Mouse (Mus musculus) v-Abl transformed pro-B cells (cell line): Measurements from ENCODE around the gene Tor1aip2.

Experiments used
- in situ Hi-C, 2 experiments: fragments of 400-800 bp; cut with MboI; formaldehyde crosslinking; loops; one replicate each; pipeline ENCODE4 v1.15.1; 2025; ENCODE audit not compliant: unreplicated experiment in 2 of 2

Tor1aip2 gene

DNA sequence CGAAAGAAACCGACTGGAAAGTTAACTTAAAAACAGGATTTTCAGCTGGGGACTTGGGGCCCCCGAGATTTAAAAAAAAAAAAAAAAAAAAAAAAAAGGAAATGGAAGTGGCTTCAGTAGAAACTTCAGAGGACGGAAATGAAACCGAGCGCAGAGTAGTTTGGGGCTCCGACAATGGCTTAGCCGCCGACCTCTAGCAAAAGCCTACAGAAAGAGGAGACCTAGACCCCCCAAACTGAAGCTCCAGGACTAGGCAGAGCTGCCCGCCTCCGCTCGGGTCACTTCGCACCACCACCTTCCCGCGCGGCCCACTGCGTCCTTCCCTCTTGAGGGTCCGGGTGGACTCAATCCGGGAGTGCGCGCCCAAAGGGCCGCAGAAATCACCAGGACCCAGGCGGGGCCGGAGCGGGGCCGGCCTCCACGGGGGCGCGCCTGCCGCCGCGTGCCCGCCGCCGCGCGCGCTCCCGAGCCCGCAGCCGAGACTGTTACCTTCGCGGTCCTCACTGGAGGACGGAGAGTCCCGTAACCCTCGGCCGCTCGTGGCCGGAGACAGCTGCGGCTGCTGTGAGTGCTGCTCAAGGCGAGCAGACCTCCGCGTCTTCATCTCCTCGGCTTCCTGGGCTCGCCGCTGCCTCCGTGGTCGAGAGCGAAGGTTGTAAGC lies at the start of gene Tor1aip2:
Gene Tor1aip2, plus strand, starts transcription at position 135 of the 661 bp plus-strand sequence.
- in situ Hi-C loops: loop anchor here (5.0 to 10.0 kb wide), 3 partner anchors 61 to 473 kb away; partner anchors contain the start of gene Cep350 (in 2 of the 2)

DNA sequence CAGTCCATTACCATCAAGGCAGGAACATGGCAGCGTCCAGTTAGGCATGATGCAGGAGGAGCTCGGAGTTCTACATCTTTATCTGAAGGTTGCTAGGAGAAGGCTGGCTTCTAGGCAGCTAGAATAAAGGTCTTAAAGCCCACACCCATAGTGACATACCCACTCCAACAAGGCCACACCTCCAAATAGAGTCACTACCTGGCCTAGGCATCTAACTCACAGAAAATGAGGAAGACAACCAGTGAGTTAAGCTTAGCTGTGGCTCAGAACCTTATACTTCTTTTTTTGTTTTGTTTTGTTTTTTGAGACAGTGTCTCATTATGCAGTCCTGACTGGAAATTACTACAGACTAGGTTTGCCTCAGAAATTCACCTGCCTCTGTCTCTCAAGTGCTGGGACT lies 47.6 kb upstream of the Tor1aip2 start:
- in situ Hi-C loops: no loop called here

DNA sequence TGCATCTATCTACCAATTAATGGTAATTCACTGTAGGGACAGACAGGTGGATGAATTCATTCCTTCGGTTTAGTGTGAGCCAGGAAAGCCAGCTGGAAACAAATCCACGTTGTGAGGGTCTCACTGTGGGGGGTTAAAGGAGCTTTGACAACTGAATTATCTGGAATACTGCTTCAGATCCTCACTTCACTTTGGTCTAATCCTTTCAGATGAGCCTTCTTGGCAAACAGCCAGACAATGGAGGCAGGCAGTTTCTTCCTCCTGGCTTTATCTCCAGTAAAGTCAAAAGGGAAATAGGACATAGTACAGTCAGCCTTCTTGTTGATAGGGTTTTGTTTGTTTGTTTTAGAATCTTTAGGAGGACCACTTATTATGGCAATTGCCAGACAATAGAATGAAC lies 45.8 kb upstream of the Tor1aip2 start:
- in situ Hi-C loops: no loop called here

DNA sequence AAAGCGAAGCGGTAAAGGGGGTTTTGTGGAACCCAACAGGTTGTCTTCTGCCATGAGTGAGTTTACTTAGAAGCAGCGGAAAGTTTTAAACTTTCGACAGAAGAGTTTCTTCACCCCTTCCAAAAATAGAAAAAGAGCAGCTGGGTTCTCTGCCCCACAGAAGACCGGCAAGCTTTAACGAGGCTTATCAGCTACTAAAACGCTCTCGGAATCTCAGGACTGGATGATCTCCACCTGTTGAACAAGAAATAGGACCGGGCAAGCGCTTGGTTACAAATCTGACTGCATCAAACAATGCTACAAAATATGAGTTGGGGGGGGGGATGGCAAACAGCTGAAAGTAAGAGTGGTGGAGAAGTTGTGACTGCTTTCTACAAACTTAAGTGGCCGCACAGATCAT lies 44.8 kb upstream of the Tor1aip2 start:
- in situ Hi-C loops: no loop called here

DNA sequence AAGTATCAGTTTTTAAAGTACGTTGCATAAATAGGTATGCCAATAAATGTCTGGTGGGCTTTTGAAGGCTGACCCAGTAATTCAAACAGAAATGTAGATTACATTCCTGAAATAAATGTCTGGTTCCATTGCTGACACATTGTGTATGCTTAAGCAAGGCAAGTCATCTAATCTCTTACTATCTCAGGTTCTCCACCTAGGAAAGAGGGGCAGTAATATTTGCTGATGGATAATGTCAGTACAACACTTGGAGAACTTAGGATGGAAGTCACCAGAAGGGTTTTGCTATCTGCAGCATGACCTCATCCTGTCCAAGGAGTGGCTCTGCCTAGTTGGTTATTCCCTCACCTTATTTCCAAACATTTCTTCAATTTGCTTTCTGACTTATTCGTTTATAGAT lies 40.7 kb upstream of the Tor1aip2 start:
- in situ Hi-C loops: no loop called here

DNA sequence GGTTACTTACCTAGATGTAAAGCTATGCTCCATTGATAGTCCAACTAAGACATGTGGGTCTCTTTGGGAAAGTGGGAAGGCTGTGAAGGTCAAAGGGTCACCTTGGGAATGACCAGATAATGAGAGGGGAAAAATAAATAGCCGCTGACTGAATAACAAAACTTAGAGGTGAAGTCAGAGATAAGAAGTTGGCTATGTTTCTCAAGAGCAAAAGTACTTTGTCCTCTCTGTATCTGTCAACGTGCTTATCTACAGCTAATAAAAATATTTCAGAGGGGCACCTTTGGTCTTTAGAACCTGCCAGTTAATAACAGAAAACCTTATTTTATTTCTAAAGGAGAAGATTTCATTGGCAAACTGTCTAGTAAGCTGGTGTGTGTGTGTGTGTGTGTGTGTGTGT lies 39.6 kb upstream of the Tor1aip2 start:
- in situ Hi-C loops: no loop called here

DNA sequence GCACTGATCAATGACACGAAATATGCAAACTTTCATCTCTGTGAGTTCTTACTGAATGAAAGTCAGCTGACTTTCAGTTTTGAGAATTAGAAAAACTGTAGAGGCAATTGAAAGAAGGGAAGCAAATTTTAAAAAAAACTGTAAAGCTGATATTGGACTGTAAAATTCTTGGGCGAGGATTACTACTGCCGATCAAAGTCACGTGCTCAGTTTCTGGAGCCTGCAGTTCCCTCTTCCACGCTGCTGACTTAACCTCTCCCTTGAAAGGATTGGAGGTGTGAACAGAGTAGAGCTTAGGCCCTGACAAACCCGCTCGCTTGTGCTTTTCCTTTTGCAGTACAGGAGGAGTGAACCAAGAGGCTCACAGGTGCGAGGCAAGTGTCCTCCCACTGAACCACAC lies 32.8 kb upstream of the Tor1aip2 start:
- in situ Hi-C loops: no loop called here

DNA sequence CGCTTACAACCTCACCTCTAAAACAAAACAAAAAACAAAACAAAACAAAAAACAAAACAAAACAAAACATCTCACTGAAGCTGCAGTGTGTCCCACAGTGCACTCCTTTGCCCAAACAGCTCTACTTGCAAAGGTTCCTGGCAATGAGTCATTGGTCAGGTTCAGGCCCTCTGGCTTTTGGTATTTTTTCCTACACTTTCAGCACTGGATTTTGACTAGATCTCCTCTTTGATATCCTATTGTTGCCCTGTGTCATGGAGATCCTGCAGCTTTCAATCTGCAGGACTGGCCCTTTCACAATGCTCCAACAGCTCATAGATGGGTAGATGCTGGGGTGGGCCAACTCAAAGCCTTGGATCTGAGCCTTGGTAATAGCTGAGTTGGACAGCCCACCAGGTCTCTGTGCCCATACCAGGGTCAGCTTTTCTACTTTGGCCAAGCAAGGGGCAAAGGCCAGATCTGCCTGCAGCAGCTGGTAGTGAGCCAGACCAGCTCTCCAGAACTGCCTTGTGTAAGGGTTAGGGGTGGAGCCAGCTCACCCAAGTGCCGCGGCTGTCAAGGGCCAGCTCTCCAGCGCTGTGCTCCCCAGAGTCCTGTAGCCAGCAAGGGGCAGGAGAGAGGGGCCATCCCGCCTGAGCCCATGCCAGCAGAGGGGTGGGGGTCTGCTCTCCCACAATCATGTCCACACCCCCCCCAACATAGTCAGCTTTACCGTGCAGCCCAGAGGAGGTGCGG lies 31.8 kb upstream of the Tor1aip2 start:
- in situ Hi-C loops: no loop called here

DNA sequence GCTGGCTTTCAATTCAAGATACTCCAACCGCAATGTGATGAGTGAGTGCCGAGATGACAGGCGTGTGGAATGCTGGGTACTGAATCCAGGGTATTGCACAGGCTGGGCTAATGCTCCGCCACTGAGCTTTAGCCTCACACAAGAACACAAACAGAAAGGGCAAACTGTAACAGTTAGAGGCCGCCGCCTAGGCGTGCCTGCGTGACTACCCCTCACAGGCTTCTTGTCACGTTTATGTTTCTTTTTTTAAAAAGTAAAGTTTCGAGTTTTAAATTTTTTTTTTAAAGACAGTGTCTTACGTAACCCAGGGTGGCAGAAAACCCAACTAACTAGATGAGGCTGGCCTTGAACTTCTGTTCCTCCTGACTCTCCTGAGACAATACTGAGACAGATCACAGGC lies 29.3 kb upstream of the Tor1aip2 start:
- in situ Hi-C loops: no loop called here

DNA sequence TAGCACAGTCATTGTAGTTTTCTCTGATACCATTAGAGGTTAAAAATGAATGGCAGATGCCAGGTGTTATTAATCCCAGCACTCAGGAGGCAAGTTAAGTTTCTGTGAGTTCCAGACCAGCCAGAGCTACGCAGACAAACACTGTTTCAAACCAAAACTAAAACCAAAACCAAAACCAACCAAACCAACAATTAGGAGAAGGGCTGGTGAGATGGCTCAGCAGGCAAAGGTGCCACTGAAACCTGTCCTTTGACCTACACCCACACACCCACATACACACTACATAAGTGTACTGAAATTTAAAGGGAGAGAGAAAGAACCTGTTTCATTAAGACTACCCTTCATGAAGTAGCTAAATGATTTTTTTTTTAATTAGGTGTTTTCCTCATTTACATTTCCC lies 26.2 kb upstream of the Tor1aip2 start:
- in situ Hi-C loops: no loop called here

DNA sequence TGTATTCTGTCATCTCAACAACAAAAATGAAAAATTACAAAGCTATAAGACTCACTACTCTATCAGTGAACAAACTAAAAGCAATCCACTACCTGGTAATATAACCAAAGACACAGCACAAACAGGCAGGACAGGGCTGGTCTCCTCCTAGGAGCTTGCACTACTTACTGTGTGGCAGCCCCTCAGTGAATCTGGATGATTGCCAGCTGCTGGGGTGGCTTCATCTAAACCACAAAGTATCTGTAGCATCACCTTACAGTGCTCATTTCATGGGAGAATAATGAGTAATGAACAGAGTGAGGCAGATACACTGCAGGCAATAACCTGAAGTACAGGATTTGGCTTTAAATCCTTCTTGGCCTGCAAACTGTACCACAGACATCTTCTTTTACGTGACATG lies 15.4 kb upstream of the Tor1aip2 start:
- in situ Hi-C loops: loop anchor here in 1 of 2 experiments (10.0 kb wide), 1 partner anchor 95 kb away; no protein-coding TSS in a partner anchor

DNA sequence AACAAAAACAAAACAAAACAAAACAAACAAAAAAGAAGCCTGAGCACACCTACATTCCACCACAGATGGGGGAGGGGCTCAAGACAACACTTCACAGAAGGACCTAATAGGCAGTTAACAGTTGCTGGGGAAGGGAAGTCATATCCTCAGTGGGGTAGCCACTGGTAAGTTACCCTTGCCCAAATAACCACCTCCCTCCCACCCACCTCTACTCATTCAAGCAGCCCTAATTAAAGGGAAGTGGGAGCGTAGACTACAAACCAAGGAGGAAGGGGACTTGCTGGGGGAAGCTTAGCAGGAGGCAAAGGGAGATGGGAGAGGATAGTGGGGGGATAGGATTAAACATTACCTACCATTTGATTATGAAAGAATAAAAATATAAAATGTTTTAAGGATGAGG lies 14.8 kb upstream of the Tor1aip2 start:
- in situ Hi-C loops: no loop called here

DNA sequence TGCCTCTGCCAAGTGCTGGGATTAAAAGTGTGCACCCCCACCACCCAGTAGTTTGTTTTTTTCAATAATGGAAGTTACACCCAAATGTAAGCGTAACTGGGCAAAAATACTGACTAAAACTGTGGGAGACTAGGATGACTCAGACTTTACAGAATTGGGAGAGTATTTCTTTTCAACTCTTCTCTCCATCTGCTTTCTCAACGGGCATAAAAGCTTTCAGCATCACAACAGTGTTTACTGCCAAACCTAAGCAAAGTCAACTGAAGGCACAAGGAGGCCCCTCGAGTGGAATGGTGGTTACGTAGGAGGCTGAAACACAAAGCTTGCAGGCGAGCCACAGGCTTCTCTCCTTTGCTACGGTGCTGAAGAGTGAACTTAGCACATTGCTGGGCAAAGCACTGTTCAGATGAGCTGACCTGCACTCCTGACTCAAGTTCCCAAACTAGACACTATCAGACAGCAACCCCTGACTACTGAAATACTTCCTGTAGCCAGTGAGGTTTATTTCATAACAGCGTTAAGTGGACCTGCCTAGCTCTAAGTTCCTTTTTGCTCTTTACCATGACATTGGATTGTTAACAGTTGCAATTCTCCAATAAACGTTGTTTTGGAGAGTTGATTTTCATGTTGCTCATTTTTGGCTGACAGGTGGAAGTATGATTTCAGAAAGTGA lies 10.2 kb upstream of the Tor1aip2 start:
- in situ Hi-C loops: no loop called here

DNA sequence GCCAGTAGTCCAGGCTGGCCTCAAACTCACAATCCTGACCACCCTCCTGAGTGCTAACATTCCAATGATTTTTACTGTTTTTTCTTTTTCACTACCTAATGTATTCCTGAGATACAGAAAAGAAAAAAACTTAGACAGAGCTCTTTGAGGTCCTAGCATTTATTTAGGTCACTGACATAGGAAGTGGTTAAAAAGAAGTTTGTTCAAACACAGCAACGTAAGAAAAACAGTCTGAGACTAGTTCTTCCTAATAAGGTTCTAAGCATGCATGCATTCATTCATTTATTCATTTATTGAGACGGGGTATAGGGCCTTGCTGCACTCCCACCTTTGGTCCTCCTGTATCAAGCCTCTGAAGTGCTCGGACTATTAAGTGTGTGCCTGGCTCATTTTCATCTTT lies 7.4 kb upstream of the Tor1aip2 start:
- in situ Hi-C loops: no loop called here

DNA sequence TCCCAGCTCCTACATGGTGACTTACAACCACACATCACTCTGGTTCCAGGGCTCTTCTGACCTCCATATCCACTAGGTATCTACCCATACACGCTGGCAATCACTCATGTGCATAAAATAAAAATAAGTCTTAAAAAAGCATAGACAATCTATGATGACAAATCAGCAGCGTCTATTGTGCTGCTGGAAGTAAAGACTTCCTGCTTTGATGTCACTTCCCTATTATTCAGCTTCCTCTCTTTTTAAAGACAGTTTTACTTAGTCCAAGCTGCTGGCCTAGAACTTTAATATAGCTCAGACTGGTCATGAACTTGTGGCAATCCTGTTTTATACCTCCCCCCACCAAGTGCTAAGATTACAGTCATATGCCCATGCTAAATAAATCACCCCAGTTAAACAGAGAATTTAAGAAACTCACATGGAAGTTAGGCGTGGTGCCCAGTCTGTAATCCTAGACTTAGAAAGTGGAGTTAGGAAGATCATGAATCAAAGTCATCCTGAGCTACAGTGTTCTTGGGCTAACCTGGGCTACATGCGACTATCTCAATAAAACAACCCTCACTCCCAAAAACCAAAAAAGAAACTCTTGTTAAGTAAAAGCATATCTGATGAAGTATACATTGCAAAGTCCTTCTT lies 6.7 kb upstream of the Tor1aip2 start:
- in situ Hi-C loops: no loop called here

DNA sequence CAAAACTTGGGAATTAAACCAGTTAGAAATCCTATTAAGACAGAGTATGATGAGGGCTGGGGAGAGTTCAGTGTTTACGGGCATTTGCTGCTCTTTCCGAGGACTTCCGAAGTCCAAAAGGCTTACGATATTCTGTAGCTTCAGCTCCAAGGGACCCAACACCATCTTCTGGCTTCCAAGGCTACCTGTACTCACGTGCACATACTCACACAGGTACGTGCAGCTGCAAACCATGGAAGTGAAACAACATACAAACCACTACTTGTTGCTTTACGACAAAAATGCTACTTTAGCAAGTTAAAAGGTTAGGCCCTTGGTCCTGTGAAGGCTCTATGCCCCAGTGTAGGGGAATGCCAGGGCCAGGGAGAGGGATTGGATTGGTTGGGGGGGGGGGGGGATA lies 1.3 kb upstream of the Tor1aip2 start:
- in situ Hi-C loops: loop anchor here in 1 of 2 experiments (10.0 kb wide), 1 partner anchor 59 kb away; the partner anchor contains the start of gene Cep350

DNA sequence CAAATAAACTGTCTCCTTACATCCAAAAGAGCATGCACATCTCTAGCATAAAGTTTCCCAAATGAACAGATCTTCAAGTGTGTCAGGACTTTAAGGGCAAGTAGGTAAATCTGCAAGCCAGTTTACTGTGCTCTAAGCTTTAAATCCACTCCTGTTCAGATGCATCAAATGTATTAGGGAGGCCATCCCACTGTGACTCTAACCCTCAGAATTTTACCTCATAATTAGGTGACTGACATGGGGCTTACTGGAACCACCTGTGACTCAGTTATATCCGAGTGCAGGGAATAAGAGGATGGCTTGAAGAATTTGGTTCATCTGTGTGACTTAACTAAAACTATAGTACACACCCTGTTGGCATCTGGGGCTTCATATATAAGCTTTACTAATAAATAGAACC lies 542 bp upstream of the Tor1aip2 start:
- in situ Hi-C loops: loop anchor here (5.0 to 10.0 kb wide), 3 partner anchors 60 to 472 kb away; partner anchors contain the start of gene Cep350 (in 2 of the 2)

DNA sequence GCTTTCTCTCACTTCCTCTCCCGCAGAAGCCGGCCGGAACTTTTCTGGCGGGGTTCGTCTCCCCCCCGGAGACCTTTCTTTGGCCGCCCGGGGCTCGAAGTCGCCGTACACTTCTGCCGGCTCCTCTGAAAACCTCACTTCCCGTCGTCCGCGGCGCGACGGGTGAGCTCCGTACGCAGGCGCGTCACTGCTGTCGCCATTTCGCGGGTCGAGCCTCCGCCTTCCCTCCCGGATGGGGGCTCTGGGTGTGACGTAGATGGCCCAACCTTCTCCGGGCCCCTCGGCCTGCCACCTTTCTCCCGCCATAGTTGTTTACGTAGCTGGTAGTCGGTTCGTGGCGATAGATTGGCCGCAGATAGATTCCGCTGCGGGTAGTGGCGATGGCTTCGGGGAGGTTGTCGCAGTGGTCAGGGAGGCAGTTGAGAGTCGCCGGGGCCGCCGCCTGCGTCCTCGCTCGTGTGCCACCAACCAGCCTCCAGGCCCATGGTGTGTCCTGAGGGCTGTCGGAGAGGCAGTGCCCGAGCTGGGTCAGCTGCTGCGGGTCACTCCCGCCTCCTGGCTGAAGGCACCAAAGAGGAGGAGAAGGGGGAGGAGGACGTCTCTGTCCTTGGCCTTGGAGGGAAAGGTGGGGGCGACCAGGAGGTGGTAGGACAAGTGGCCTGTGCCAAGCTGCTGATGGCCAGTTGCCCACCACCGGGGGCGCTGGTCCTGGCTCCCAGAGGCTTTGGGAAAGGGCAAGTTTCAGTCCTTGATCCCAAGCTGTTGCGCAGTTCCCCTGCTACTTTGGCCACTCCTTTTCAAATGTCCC lies 931 bp downstream of the Tor1aip2 start, which contains the start of gene Tor1aip1:
Gene Tor1aip1, minus strand, starts transcription at position 551 of the 808 bp plus-strand sequence.
- in situ Hi-C loops: loop anchor here (5.0 to 10.0 kb wide), 3 partner anchors 61 to 474 kb away; partner anchors contain the start of gene Cep350 (in 2 of the 2)

DNA sequence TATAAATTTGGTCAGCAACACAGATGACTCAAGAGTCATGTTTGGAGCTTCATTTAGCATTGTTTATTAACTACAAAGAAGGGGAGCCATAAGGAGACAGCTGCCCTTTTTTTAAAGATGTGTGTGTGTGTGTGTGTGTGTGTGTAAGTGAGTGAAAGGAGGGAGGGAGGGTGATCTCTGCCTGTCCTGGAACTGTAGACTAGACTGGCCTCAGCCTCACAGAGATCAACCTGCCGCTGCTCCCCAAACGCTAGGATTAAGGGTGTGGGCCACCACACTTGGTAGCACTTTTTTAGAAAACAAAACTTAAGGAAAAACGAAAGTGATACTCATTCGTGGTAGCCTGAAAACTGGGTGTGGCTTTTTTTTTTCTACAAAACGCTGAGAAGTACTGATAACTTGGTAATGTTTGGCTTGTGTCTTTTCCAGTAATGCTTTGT lies 2.0 kb downstream of the Tor1aip2 start:
- in situ Hi-C loops: loop anchor here (5.0 to 10.0 kb wide), 3 partner anchors 62 to 475 kb away; partner anchors contain the start of gene Cep350 (in 2 of the 2)

DNA sequence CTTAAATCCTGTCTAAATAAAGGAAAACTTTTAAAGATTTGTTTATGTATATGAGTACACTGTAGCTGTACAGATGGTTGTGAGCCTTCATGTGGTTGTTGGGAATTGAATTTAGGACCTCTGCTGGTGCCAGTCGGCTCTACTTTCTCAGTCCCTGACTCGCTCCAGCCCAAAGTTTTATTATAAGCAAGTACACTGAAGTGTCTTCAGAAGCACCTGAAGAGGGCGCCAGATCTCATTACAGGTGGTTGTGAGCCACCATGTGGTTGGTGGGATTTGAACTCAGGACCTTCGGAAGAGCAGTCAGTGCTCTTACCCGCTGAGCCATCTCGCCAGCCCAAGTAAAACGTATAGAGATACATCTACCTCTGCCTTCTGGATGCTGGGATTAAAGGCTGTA lies 4.8 kb downstream of the Tor1aip2 start:
- in situ Hi-C loops: loop anchor here (5.0 to 10.0 kb wide), 4 partner anchors 65 to 478 kb away; partner anchors contain the start of gene Cep350 (in 2 of the 2)
